Mouse (Mus musculus) intestine, embryonic 14.5 days (tissue): ENCODE results near the gene Olfr872. TPM values are rescaled to one million over a fixed set of nuclear protein-coding genes. Genes with fewer than 3 reads are reported as not detected.
"Not testable (repeated sequence)": the region's sequence is repeated elsewhere in the genome, so short reads cannot be mapped to it uniquely, and the experiment has no call there.

Source experiments
- ATAC-seq: fragments of 200-750 bp; cut with Nextera tagmentation; replicated peaks from 2 replicates; pipeline ENCODE4 v1.8.0; 2017; ENCODE audit warnings: low read depth, moderate number of reproducible peaks, moderate TSS enrichment, moderate library complexity; ENCODE audit not compliant: low FRiP score, low TSS enrichment
- DNase-seq: peaks from one replicate; pipeline ENCODE4 v3.0.0-alpha.2; 2018; ENCODE audit warnings: low spot score
- H3K27ac ChIP-seq: fragments of 300-500 bp; sonication (generic); 2 replicates; pipeline ENCODE4 v1.5.1; 2014; ENCODE audit warnings: low read depth, mild to moderate bottlenecking, control low read depth
- H3K27me3 ChIP-seq: fragments of 300-500 bp; sonication (generic); replicated peaks from 2 replicates; pipeline ENCODE4 v1.6.1; 2014; ENCODE audit warnings: low read length, control low read depth; ENCODE audit not compliant: control insufficient read depth, insufficient read depth
- H3K36me3 ChIP-seq: fragments of 300-500 bp; sonication (generic); 2 replicates; pipeline ENCODE4 v1.6.1; 2014; ENCODE audit warnings: low read length, control low read depth; ENCODE audit not compliant: control insufficient read depth, insufficient read depth
- H3K4me1 ChIP-seq: fragments of 300-500 bp; sonication (generic); replicated peaks from 2 replicates; pipeline ENCODE4 v1.6.1; 2014; ENCODE audit warnings: low read length, control low read depth, mixed read lengths; ENCODE audit not compliant: control insufficient read depth, insufficient read depth
- H3K4me2 ChIP-seq: fragments of 300-500 bp; sonication (generic); 2 replicates; pipeline ENCODE4 v1.6.1; 2014; ENCODE audit warnings: low read length
- H3K4me3 ChIP-seq: fragments of 300-500 bp; sonication (generic); 2 replicates; pipeline ENCODE4 v1.5.1; 2014; ENCODE audit warnings: low read depth, low read length, control low read depth, mixed read lengths
- H3K9ac ChIP-seq: fragments of 300-500 bp; sonication (generic); 2 replicates; pipeline ENCODE4 v1.6.1; 2014; ENCODE audit warnings: mild to moderate bottlenecking, low read length
- H3K9me3 ChIP-seq: fragments of 300-500 bp; sonication (generic); 2 replicates; pipeline ENCODE4 v1.6.1; 2016; ENCODE audit warnings: low read length, control low read depth; ENCODE audit not compliant: control insufficient read depth
- WGBS: fragments of 180-500 bp; shearing (Covaris S2); extraction: QIAGEN DNeasy Blood & Tissue Kit; methylation state at CpG from one replicate; pipeline ENCODE4 v1.1.7; 2014; 5-methylcytosine and 5-hydroxymethylcytosine counted together
- polyA plus RNA-seq: library from polyadenylated mRNA; unstranded; fragments of >200 nt; fragmentation: Nextera tagmentation; extraction: Ambion mirVana; gene quantifications from 2 replicates; pipeline ENCODE4 v1.2.1, GENCODE M21; 2014

The Olfr872 gene
- not detected in 2 replicates for polyA plus RNA-seq

GRCm38 (mm10) chr9:20236819-20237218 is at the start of gene Olfr872:
Gene Olfr872 (plus strand): TSS chr9:20237119.
- Histone ChIP-seq H3K4me1 (no peaks in the 10 kb centered on the region), H3K27me3 (no peaks in the 10 kb centered on the region), H3K4me2 (no peak within 1 kb of the TSS), H3K27ac (no peak within 1 kb of the TSS), H3K9ac (no peak within 1 kb of the TSS), H3K9me3 (no peaks in the 10 kb centered on the region), H3K4me3 (no peak within 1 kb of the TSS), H3K36me3 (no peaks in the 10 kb centered on the region)
- DNase-seq (no peak), ATAC-seq (no peak)

GRCm38 (mm10) chr9:20202131-20202530 is 34.8 kb upstream of the Olfr872 start:
- Histone ChIP-seq H3K4me1 (no peaks in the 10 kb centered on the region), H3K27ac (no peak overlapping the region), H3K4me2 (no peak overlapping the region), H3K27me3 (no peaks in the 10 kb centered on the region), H3K36me3 (no peaks in the 10 kb centered on the region), H3K9me3 (no peaks in the 10 kb centered on the region), H3K4me3 (no peak overlapping the region), H3K9ac (no peak overlapping the region)
- 54% methylated on average over 1 of the region's 1 CpGs for WGBS
- ATAC-seq (no peak), DNase-seq (no peak)

- H3K36me3 ChIP-seq, H3K9ac ChIP-seq, H3K4me1 ChIP-seq, H3K27me3 ChIP-seq, DNase-seq, H3K27ac ChIP-seq, ATAC-seq, H3K9me3 ChIP-seq, H3K4me2 ChIP-seq, H3K4me3 ChIP-seq: not testable (repeated sequence)
- 93% methylated on average over 7 of the region's 7 CpGs for WGBS
Measured at GRCm38 (mm10) chr9:20203413-20203984, 33.4 kb upstream of the Olfr872 start.

- Histone ChIP-seq H3K4me3 (no peak overlapping the region), H3K27me3 (no peaks in the 10 kb centered on the region), H3K27ac (no peak overlapping the region), H3K4me1 (no peaks in the 10 kb centered on the region), H3K9ac (no peak overlapping the region), H3K9me3 (no peaks in the 10 kb centered on the region), H3K36me3 (no peaks in the 10 kb centered on the region), H3K4me2 (no peak overlapping the region)
- WGBS: 56% methylated on average over 1 of the region's 1 CpGs
- DNase-seq: no peak
- ATAC-seq: no peak
Measured at GRCm38 (mm10) chr9:20210812-20211211, 26.1 kb upstream of the Olfr872 start.

GRCm38 (mm10) chr9:20211477-20211876 is 25.4 kb upstream of the Olfr872 start:
- Histone ChIP-seq H3K9me3 (no peaks in the 10 kb centered on the region), H3K27ac (no peak overlapping the region), H3K9ac (no peak overlapping the region), H3K4me1 (no peaks in the 10 kb centered on the region), H3K4me3 (no peak overlapping the region), H3K4me2 (no peak overlapping the region), H3K27me3 (no peaks in the 10 kb centered on the region), H3K36me3 (no peaks in the 10 kb centered on the region)
- DNase-seq: no peak
- ATAC-seq: no peak
- 67% methylated on average over 2 of the region's 2 CpGs for WGBS

- no peak within 1 kb of the TSS for H3K4me2 ChIP-seq
- H3K4me3 ChIP-seq: no peak within 1 kb of the TSS
- no peak within 1 kb of the TSS for H3K9ac ChIP-seq
- H3K9me3 ChIP-seq: no peaks in the 10 kb centered on the region
- no peak within 1 kb of the TSS for H3K27ac ChIP-seq
- DNase-seq (no peak), ATAC-seq (no peak)
- H3K27me3 ChIP-seq: no peaks in the 10 kb centered on the region
- no peaks in the 10 kb centered on the region for H3K4me1 ChIP-seq
- no peaks in the 10 kb centered on the region for H3K36me3 ChIP-seq
Measured at GRCm38 (mm10) chr9:20211907-20212306, 25.0 kb upstream of the Olfr872 start, which contains the start of gene Olfr871. Gene Olfr871 (plus strand): TSS chr9:20212207.

GRCm38 (mm10) chr9:20237378-20237777 is 459 bp downstream of the Olfr872 start:
- Histone ChIP-seq H3K9me3 (no peaks in the 10 kb centered on the region), H3K4me2 (no peak overlapping the region), H3K4me1 (no peaks in the 10 kb centered on the region), H3K9ac (no peak overlapping the region), H3K4me3 (no peak overlapping the region), H3K27me3 (no peaks in the 10 kb centered on the region), H3K27ac (no peak overlapping the region), H3K36me3 (no peaks in the 10 kb centered on the region)
- DNase-seq (no peak), ATAC-seq (no peak)
- WGBS: 82% methylated on average over 2 of the region's 2 CpGs

- Histone ChIP-seq H3K4me2 (no peak within 1 kb of the TSS), H3K27ac (no peak within 1 kb of the TSS), H3K36me3 (no peaks in the 10 kb centered on the region), H3K4me3 (no peak within 1 kb of the TSS), H3K9ac (no peak within 1 kb of the TSS), H3K9me3 (no peaks in the 10 kb centered on the region), H3K4me1 (no peaks in the 10 kb centered on the region), H3K27me3 (no peaks in the 10 kb centered on the region)
- no peak for DNase-seq
- 84% methylated on average over 1 of the region's 1 CpGs for WGBS
- no peak for ATAC-seq
Measured at GRCm38 (mm10) chr9:20282051-20282450, 45.1 kb downstream of the Olfr872 start, which contains the start of gene Olfr39. Gene Olfr39 (plus strand): TSS chr9:20282351.

GRCm38 (mm10) chr9:20295562-20295961 is 58.6 kb downstream of the Olfr872 start:
- not testable (repeated sequence) for H3K36me3 ChIP-seq, H3K27ac ChIP-seq, ATAC-seq, H3K4me2 ChIP-seq, H3K4me3 ChIP-seq, DNase-seq, H3K27me3 ChIP-seq, H3K4me1 ChIP-seq, H3K9ac ChIP-seq, H3K9me3 ChIP-seq
- 77% methylated on average over 5 of the region's 5 CpGs for WGBS
